Mouse (Mus musculus) bone marrow macrophage, adult 2 months (primary cell): Measurements from ENCODE around the gene Meis1.

ENCODE experiments used
- CTCF ChIP-seq: IDR thresholded peaks from 2 replicates; pipeline ENCODE4 v1.5.1; 2012; ENCODE audit warnings: low read depth, mild to moderate bottlenecking, low read length, moderate library complexity
- POLR2A ChIP-seq: IDR thresholded peaks from 2 replicates; pipeline ENCODE4 v1.6.1; 2012; ENCODE audit warnings: mild to moderate bottlenecking, low read depth, low read length, borderline replicate concordance

DNA sequence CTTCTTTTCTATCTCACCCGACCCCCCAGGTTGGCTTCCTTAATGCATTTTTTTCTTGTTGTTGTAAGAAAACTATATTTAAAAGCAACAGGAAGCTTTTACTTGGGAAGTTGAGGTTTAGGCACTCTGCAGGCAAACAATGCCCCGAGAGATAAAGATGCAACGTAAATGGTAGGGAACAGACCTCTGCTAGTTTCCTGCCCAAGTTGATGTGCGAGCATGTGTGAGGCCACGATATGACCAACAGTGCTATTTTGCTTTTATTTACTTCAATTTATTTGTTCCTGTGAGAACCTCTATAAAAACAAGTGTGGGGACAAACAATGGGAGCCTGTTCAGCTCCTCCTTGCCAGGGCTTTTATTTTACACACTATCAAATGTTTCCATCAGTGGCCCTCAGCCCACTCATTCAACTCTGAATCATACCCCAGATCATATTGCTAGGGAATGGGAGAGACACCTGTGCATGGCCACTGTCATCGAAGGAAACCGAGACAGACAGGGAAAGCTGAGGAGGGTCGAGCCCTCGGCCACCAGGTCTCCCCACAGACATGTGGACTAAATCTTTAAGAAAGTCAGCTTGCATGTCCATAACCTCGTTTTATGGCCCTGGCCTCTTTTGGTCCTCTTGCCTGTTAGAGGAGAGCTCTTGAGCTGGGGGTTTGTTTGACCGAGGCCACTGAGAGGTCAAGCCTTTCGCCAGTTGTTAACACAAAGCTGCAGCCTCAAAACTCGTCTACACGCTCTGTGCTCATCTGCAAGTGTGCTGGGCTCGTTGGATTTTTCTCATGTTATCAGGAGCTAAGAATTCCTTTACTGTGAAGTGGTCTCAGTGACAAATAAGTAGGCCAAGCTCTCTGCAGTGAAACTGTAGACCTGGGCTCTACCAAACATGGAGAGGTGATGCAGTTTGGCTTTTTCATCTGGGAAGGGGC, 55.3 kb downstream of the Meis1 start:
- TF ChIP-seq POLR2A (no peak), CTCF (no peak)
